Mouse (Mus musculus): ENCODE data around the gene Adprhl1.

Gene Adprhl1

DNA sequence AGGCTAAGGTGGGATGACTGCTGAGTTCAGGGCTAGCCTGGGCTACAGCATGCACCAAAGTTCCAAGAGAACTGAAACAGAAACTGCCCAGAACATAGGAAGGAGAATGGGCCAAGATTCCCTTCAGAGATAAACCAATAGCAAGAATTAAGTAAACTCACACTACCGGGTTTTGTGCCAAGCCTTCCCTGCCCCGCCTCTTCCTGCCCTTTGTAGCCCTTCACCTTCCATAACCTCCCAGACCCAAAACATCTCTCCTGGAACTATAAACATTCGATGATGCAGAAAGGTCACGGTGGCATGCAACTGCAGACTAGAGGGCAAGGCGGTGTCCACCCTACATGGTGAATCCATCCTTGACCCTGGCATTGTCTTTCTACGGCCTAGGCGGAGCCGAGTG, 63.7 kb downstream of the Adprhl1 start:
- DNase-seq, result no peak

GRCm38 (mm10) chr8:13188857-13189256, 65.1 kb downstream of the Adprhl1 start:
- DNase-seq, result no peak

- no peak for DNase-seq
Observed at GRCm38 (mm10) chr8:13188052-13188555, 65.9 kb downstream of the Adprhl1 start.

- DNase-seq, result no peak
Observed at GRCm38 (mm10) chr8:13187638-13188037, 66.3 kb downstream of the Adprhl1 start.

DNA sequence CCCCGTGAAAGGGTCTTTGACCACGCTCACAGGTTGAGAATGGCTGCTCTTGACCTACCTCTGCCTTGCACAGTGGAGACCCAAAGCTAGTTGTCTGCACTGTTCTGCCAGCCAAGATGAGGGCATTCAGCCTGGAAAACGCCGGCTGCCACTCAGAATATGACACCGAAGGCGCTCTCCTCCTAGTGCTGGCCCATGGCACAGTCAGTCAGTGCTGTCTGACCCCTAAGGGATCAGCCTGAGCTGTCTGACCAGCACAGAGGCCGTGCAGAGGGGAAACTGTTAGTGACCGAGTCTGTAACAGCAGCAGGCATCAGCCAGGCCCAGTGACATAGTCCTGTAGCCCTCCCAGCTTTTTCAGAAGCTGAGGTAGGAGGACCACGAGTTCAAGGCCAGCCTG, 66.7 kb downstream of the Adprhl1 start:
- DNase-seq, result no peak

- no peak for DNase-seq
Observed at GRCm38 (mm10) chr8:13186819-13187218, 67.1 kb downstream of the Adprhl1 start.

GRCm38 (mm10) chr8:13181691-13181976, 72.3 kb downstream of the Adprhl1 start:
- no peak for DNase-seq

- no peak for DNase-seq
Observed at GRCm38 (mm10) chr8:13180911-13181690, 72.9 kb downstream of the Adprhl1 start.

- no peak for DNase-seq
Observed at GRCm38 (mm10) chr8:13180408-13180807, 73.6 kb downstream of the Adprhl1 start.

- DNase-seq, result no peak
Observed at GRCm38 (mm10) chr8:13179948-13180347, 74.0 kb downstream of the Adprhl1 start.

DNA sequence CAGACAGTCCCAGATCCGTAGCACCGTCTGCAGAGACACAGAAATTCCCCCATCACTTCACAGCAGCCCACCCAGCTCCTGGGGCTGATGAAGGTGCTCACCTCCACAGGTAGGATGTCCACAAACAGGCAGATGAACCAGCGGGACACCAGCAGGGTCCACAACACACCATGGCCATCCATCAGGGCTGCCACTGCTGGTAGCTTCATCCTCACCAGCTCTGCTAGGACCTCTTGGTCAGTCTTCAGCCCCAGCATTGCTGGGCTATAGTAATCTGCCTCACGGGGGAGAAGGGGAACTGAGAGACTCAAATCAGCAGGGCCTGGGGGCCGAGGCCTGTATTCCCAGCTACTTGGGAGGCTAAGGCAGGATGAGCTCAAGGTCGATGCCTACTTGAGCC, 74.5 kb downstream of the Adprhl1 start:
- no peak for DNase-seq

- no peak for DNase-seq
Observed at GRCm38 (mm10) chr8:13178137-13178536, 75.8 kb downstream of the Adprhl1 start.

DNA sequence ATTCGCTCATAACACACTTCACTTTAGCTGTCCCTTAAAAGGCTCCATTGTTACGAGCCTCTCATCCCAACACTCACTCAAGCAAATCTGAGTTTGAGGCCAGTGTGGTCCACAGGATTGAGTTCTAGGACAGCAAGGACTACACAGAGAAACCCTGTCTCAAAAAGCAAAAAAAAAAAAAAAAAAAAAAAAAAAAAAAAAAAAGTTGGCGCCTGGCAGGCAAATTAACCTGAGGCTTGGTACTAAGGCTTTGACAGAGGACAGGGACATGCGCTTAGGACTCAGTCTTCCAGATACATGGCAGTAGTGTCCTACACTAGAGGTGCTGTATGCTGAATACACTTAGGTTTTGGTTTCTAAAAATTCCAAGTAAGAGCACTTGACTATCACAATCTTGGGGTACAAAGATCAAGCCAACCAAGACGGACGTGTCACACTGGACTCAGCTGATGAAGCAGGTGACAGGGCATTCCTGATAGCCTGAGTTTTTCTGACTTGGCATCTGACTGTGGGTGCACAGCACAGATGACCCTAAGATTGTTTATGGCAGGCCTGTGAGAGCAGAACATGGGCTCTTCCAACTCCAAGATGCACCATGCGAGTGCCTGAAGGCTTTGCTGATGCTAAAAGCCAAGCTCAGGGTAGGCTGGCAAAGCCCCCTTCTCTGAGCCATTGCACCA, 76.6 kb downstream of the Adprhl1 start:
- DNase-seq, result no peak

GRCm38 (mm10) chr8:13175650-13176049, 78.3 kb downstream of the Adprhl1 start:
- no peak for DNase-seq

DNA sequence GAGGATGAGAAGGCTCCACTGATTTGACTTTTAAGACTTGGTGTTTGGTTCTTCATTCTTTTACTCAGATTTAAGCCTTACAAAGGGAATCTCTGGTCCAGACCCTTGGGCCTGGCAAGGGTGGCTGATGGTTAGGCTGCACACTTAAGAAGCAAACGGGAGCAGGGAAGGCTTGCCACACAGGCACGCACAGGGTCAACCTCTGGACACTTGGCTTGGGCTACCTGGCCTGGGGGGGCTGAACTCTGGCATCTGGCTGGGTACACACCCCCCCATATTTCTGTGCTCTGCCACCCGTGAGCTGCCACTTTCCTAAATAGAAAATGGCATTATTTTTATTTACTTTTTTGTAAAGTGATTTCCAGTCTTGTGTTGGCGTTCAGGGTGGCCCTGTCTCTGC, 79.2 kb downstream of the Adprhl1 start:
- peak; percentile 42 for DNase-seq

DNA sequence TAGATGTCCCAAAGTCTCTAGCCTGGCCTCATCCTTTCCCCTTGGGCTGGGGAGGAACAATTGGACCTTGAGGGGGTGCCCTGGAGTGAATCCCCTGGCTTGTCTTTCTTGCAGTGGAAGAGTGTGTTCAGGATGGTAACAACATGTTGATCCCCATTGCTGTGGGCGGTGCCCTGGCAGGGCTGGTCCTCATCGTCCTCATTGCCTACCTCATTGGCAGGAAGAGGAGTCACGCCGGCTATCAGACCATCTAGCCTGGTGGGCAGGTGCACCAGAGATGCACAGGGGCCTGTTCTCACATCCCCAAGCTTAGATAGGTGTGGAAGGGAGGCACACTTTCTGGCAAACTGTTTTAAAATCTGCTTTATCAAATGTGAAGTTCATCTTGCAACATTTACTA, 79.7 kb downstream of the Adprhl1 start:
- DNase-seq, result no peak

Measured in kidney, adult 18-20 months (tissue).